Mouse (Mus musculus) hindbrain, embryonic 16.5 days (tissue): ENCODE measurements at regions not wholly inside any gene's neighbourhood (a gene's known extent, or its start where the extent isn't known, plus 50 kb on each side); places are given as distances from the start of the nearest gene placed in this dataset.
"Not testable (repeated sequence)": the region's sequence is repeated elsewhere in the genome, so short reads cannot be mapped to it uniquely, and the experiment has no call there.

Experiments
- ATAC-seq: fragments of 200-750 bp; cut with Nextera tagmentation; 2 replicates; pipeline ENCODE4 v1.8.0; 2017; ENCODE audit warnings: moderate TSS enrichment, moderate library complexity
- H3K27ac ChIP-seq: fragments of 300-500 bp; sonication (generic); 2 replicates; pipeline ENCODE4 v1.5.1; 2014; ENCODE audit warnings: low read depth, mild to moderate bottlenecking, control low read depth, low read length, moderate library complexity
- H3K27me3 ChIP-seq: fragments of 300-500 bp; sonication (generic); replicated peaks from 2 replicates; pipeline ENCODE4 v1.6.1; 2014; ENCODE audit warnings: low read length; ENCODE audit not compliant: control insufficient read depth, insufficient read depth
- H3K36me3 ChIP-seq: fragments of 300-500 bp; sonication (generic); 2 replicates; pipeline ENCODE4 v1.6.1; 2014; ENCODE audit warnings: mild to moderate bottlenecking, low read length, moderate library complexity, mixed read lengths; ENCODE audit not compliant: control insufficient read depth, insufficient read depth
- H3K4me1 ChIP-seq: fragments of 300-500 bp; sonication (generic); 2 replicates; pipeline ENCODE4 v1.6.1; 2014; ENCODE audit warnings: low read depth, low read length; ENCODE audit not compliant: control insufficient read depth, insufficient read depth
- H3K4me2 ChIP-seq: fragments of 300-500 bp; sonication (generic); 2 replicates; pipeline ENCODE4 v1.6.1; 2014; ENCODE audit warnings: mild to moderate bottlenecking, low read length, control low read depth, moderate library complexity
- H3K4me3 ChIP-seq: fragments of 300-500 bp; sonication (generic); 2 replicates; pipeline ENCODE4 v1.5.1; 2014; ENCODE audit warnings: mild to moderate bottlenecking, low read length, control low read depth, moderate library complexity
- H3K9ac ChIP-seq: fragments of 300-500 bp; sonication (generic); 2 replicates; pipeline ENCODE4 v1.6.1; 2014; ENCODE audit warnings: low read depth, mild to moderate bottlenecking, control low read depth, low read length, moderate library complexity
- H3K9me3 ChIP-seq: fragments of 300-500 bp; sonication (generic); 2 replicates; pipeline ENCODE4 v1.6.1; 2014; ENCODE audit warnings: mild to moderate bottlenecking, low read length, moderate library complexity; ENCODE audit not compliant: control insufficient read depth
- WGBS: fragments of 180-500 bp; shearing (Covaris S2); extraction: QIAGEN DNeasy Blood & Tissue Kit; methylation state at CpG from one replicate; pipeline ENCODE4 v1.1.7; 2014; 5-methylcytosine and 5-hydroxymethylcytosine counted together

- H3K9me3 ChIP-seq, H3K4me3 ChIP-seq, H3K27me3 ChIP-seq, H3K27ac ChIP-seq, ATAC-seq, H3K4me1 ChIP-seq, H3K36me3 ChIP-seq, H3K4me2 ChIP-seq, H3K9ac ChIP-seq: not testable (repeated sequence)
- WGBS: 75% methylated on average over 5 of the region's 5 CpGs
Observed at GRCm38 (mm10) chr15:37091171-37091570, 83.6 kb upstream of the Zfp706 start.

GRCm38 (mm10) chr15:37083726-37084125 is 76.2 kb upstream of the Zfp706 start:
- 92% methylated on average over 3 of the region's 3 CpGs for WGBS
- no peak overlapping the region for H3K9ac ChIP-seq
- no peak overlapping the region for H3K4me3 ChIP-seq
- no peak for ATAC-seq
- H3K9me3 ChIP-seq: peaks cover 4% of the 10 kb centered on the region; the same call in 1 of the 2 replicates
- H3K27me3 ChIP-seq: no peaks in the 10 kb centered on the region
- H3K4me1 ChIP-seq: no peaks in the 10 kb centered on the region
- no peak overlapping the region for H3K27ac ChIP-seq
- H3K36me3 ChIP-seq: no peaks in the 10 kb centered on the region
- no peak overlapping the region for H3K4me2 ChIP-seq

GRCm38 (mm10) chr15:37081836-37082235 is 74.3 kb upstream of the Zfp706 start:
- no peak overlapping the region for H3K27ac ChIP-seq
- H3K36me3 ChIP-seq: no peaks in the 10 kb centered on the region
- WGBS: 68% methylated on average over 2 of the region's 2 CpGs
- no peak overlapping the region for H3K4me2 ChIP-seq
- ATAC-seq: no peak
- no peaks in the 10 kb centered on the region for H3K4me1 ChIP-seq
- no peaks in the 10 kb centered on the region for H3K27me3 ChIP-seq
- H3K9me3 ChIP-seq: no peaks in the 10 kb centered on the region
- no peak overlapping the region for H3K4me3 ChIP-seq
- H3K9ac ChIP-seq: no peak overlapping the region

GRCm38 (mm10) chr15:37080931-37081330 is 73.4 kb upstream of the Zfp706 start:
- no peak overlapping the region for H3K27ac ChIP-seq
- no peaks in the 10 kb centered on the region for H3K27me3 ChIP-seq
- no peak for ATAC-seq
- 96% methylated on average over 2 of the region's 2 CpGs for WGBS
- H3K4me2 ChIP-seq: no peak overlapping the region
- H3K36me3 ChIP-seq: no peaks in the 10 kb centered on the region
- no peak overlapping the region for H3K9ac ChIP-seq
- H3K4me3 ChIP-seq: no peak overlapping the region
- H3K9me3 ChIP-seq: no peaks in the 10 kb centered on the region
- H3K4me1 ChIP-seq: no peaks in the 10 kb centered on the region

GRCm38 (mm10) chr15:37080395-37080794 is 72.8 kb upstream of the Zfp706 start:
- no peaks in the 10 kb centered on the region for H3K4me1 ChIP-seq
- no peaks in the 10 kb centered on the region for H3K27me3 ChIP-seq
- H3K9ac ChIP-seq: no peak overlapping the region
- no peak for ATAC-seq
- H3K4me2 ChIP-seq: no peak overlapping the region
- no peaks in the 10 kb centered on the region for H3K9me3 ChIP-seq
- no peaks in the 10 kb centered on the region for H3K36me3 ChIP-seq
- H3K27ac ChIP-seq: no peak overlapping the region
- 91% methylated on average over 4 of the region's 4 CpGs for WGBS
- H3K4me3 ChIP-seq: no peak overlapping the region

GRCm38 (mm10) chr15:37074207-37074606 is 66.6 kb upstream of the Zfp706 start:
- WGBS: 89% methylated on average over 2 of the region's 2 CpGs
- not testable (repeated sequence) for H3K4me3 ChIP-seq, H3K36me3 ChIP-seq, H3K9ac ChIP-seq, ATAC-seq, H3K4me2 ChIP-seq, H3K27me3 ChIP-seq, H3K9me3 ChIP-seq, H3K27ac ChIP-seq, H3K4me1 ChIP-seq

GRCm38 (mm10) chr15:37072202-37072862 is 64.8 kb upstream of the Zfp706 start:
- 73% methylated on average over 5 of the region's 5 CpGs for WGBS
- no peaks in the 10 kb centered on the region for H3K36me3 ChIP-seq
- H3K27ac ChIP-seq: no peak overlapping the region

GRCm38 (mm10) chr15:37070188-37070587 is 62.6 kb upstream of the Zfp706 start:
- WGBS: 75% methylated on average over 3 of the region's 3 CpGs
- H3K4me1 ChIP-seq: no peaks in the 10 kb centered on the region
- no peak for ATAC-seq
- H3K4me3 ChIP-seq: no peak overlapping the region
- no peaks in the 10 kb centered on the region for H3K27me3 ChIP-seq
- H3K9ac ChIP-seq: no peak overlapping the region
- no peaks in the 10 kb centered on the region; the same call in 1 of the 2 replicates for H3K9me3 ChIP-seq
- no peak overlapping the region for H3K27ac ChIP-seq
- no peaks in the 10 kb centered on the region for H3K36me3 ChIP-seq
- H3K4me2 ChIP-seq: no peak overlapping the region

More at GRCm38 (mm10) chr15:37072202-37072862, 64.8 kb upstream of the Zfp706 start:
- H3K4me3 ChIP-seq: no peak overlapping the region
- no peaks in the 10 kb centered on the region for H3K27me3 ChIP-seq
- no peak overlapping the region for H3K9ac ChIP-seq
- H3K9me3 ChIP-seq: no peaks in the 10 kb centered on the region
- no peaks in the 10 kb centered on the region for H3K4me1 ChIP-seq
- no peak overlapping the region for H3K4me2 ChIP-seq
- ATAC-seq: no peak

GRCm38 (mm10) chr15:37067326-37067725 is 59.8 kb upstream of the Zfp706 start:
- no peaks in the 10 kb centered on the region for H3K36me3 ChIP-seq
- H3K9me3 ChIP-seq: no peaks in the 10 kb centered on the region; the same call in 1 of the 2 replicates
- H3K4me2 ChIP-seq: no peak overlapping the region
- no peaks in the 10 kb centered on the region for H3K27me3 ChIP-seq
- no peak overlapping the region for H3K4me3 ChIP-seq
- no peaks in the 10 kb centered on the region; the same call in 1 of the 2 replicates for H3K4me1 ChIP-seq
- WGBS: 88% methylated on average over 4 of the region's 4 CpGs
- ATAC-seq: no peak
- H3K9ac ChIP-seq: no peak overlapping the region
- H3K27ac ChIP-seq: no peak overlapping the region
